Mouse (Mus musculus): Measurements from ENCODE around the gene Iqgap2.

GRCm38 (mm10) chr13:95777237-95777636 lies 114.5 kb downstream of the Iqgap2 start:
- peak; percentile 77 for TF ChIP-seq CTCF (IDR thresholded peaks at IDR 0.05; ENCODE audit: low read depth, low read length)
- TF ChIP-seq POLR2A (IDR thresholded peaks at IDR 0.05; ENCODE audit: borderline replicate concordance, low read depth, low read length): no peak
